Comparison of ENCODE assay signal across 12 mouse cellular contexts in the genomic region with DNA sequence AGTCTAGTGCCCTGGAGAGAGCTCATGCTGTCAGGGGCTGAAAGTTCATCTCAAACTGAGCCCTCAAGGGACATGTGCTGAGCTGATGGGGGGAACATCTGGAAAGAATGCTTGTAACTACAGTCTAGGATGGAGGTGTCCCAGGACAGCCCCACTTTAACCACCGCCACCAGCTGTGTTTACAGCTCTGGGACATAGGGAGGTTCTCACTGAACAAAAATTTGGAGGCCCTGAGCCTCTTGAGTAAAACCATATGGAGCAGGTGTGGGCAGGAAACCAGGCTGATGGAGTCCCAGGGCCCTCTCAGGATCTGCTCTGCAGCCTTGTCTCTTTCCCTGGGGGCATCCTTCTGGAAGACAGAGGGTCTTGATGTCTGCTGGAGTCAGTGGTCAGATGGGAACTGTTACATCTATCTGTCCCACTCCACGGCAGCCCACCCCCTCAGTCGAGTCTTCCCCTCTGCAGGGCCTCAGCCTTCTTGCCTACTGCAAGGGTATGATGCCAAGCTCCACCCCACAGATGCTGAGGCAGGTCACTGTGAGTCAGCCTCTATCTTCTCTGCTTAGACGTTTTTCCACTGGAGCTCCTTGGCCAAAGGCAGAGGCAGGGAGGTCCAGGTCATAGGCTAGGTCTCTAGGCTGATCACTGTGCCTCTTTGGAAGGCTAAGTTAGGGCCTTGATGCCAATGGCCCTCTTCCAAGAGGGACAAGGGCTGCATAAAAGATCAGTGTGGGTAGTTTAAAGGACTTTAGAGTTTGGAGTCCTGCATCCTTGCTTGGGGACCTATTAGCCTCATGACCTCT. TPM values are rescaled to one million over a fixed set of nuclear protein-coding genes. Genes with fewer than 3 reads are reported as not detected.
DNase-seq lines count a peak whose midpoint lies in the region; ATAC-seq and TF ChIP-seq lines count a peak whose summit lies in the region.
"Had no signal": no experiment of that assay in that cellular context is flagged by ENCODE, and none has a peak within 500 bp of the region (broad histone marks: within the 10 kb centered on the region; RNA-seq: fewer than 3 reads in every experiment).

No protein-coding gene starts in this region.

- H3K4me3 ChIP-seq in limb, embryonic 14.5 days (replicated peaks; ENCODE audit: low read length) = no peak overlapping the region
- H3K4me3 ChIP-seq: heart, embryonic 15.5 days; midbrain, embryonic 13.5 days had no signal

- H3K4me1 ChIP-seq in limb, embryonic 14.5 days (ENCODE audit: control insufficient read depth, insufficient read depth, low read length) = peaks cover 21% of the 10 kb centered on the region

- ATAC-seq in limb, embryonic 14.5 days (ENCODE audit: low FRiP score, low read depth) = peak; percentile 87
- no peak for ATAC-seq in inflammation-experienced regulatory T-cells, adult 6 months
- ATAC-seq: midbrain, embryonic 13.5 days had no signal

- no peaks in the 10 kb centered on the region for H3K36me3 ChIP-seq in limb, embryonic 14.5 days (ENCODE audit: control insufficient read depth, insufficient read depth, low read length)
- H3K36me3 ChIP-seq: heart, embryonic 15.5 days; midbrain, embryonic 13.5 days had no signal

- H3K9me3 ChIP-seq in limb, embryonic 14.5 days (ENCODE audit: control insufficient read depth, low read length) = no peaks in the 10 kb centered on the region
- H3K9me3 ChIP-seq: heart, embryonic 15.5 days; midbrain, embryonic 13.5 days had no signal

- TF ChIP-seq POLR2A in limb, embryonic 14.5 days (IDR thresholded peaks at IDR 0.05; ENCODE audit: borderline replicate concordance, extremely low read depth, insufficient read depth, insufficient read length) = no peak

- intact Hi-C loops in gastrocnemius, postnatal 14 days (cut with DNase I; ENCODE audit: low total_unique reads) = no loop called here

- no peak overlapping the region for H3K27ac ChIP-seq in limb, embryonic 14.5 days (replicated peaks; ENCODE audit: low read depth, low read length)
- H3K27ac ChIP-seq: heart, embryonic 15.5 days; liver, embryonic 14.5 days; midbrain, embryonic 13.5 days had no signal

- no peak overlapping the region for H3K4me2 ChIP-seq in limb, embryonic 14.5 days (replicated peaks; ENCODE audit: low read depth, low read length, severe bottlenecking)
- H3K4me2 ChIP-seq: heart, embryonic 15.5 days; midbrain, embryonic 13.5 days had no signal

- no peaks in the 10 kb centered on the region for H3K27me3 ChIP-seq in limb, embryonic 14.5 days (ENCODE audit: control insufficient read depth, insufficient read depth, low read length)
- H3K27me3 ChIP-seq: midbrain, embryonic 13.5 days had no signal

- WGBS in limb, embryonic 14.5 days = 9% methylated on average over 4 of the region's 4 CpGs

- DNase-seq in cerebellum, adult 9-11 months = peak; percentile 52
- no peak for DNase-seq in cerebellum, postnatal 14 days
- DNase-seq in ovary, adult 18-20 months (ENCODE audit: low spot score) = peak; percentile 17
- no peak for DNase-seq in ovary, postnatal 36 days (ENCODE audit: low spot score)
- DNase-seq in gastrocnemius, postnatal 14 days = peak; percentile 44
- DNase-seq in limb, embryonic 14.5 days (ENCODE audit: low spot score) = peak; percentile 78
- no peak for DNase-seq in layer of hippocampus, adult 18-20 months (ENCODE audit: low spot score in 2 of 2)

- H3K9ac ChIP-seq in limb, embryonic 14.5 days (ENCODE audit: low read depth, low read length, severe bottlenecking) = no peak overlapping the region
- H3K9ac ChIP-seq: heart, embryonic 15.5 days; liver, embryonic 14.5 days; midbrain, embryonic 13.5 days had no signal

RNA-seq across cellular contexts. Expression of a gene that starts 26.8 kb away (rescaled TPM):
- total RNA-seq in gastrocnemius, postnatal 14 days (2021) = not detected
- polyA plus RNA-seq in limb, embryonic 14.5 days (2012; rRNA removed) = 0.11 and 0.24 TPM in 2 replicates
- 0.44 TPM in 1 of 2 replicates, not detected in the other for polyA plus RNA-seq in limb, embryonic 14.5 days (2014; fragmentation: Nextera tagmentation; extraction: Ambion mirVana)
- not detected for polyA plus RNA-seq in inflammation-experienced regulatory T-cells, adult 6 months (2017; shearing (Covaris generic))
- total RNA-seq in layer of hippocampus, adult 18-20 months (2021) = under 1 TPM; 0.91 to 0.94 TPM
- polyA plus RNA-seq: heart, embryonic 15.5 days; liver, embryonic 14.5 days; stomach, embryonic 16.5 days had no signal

RNA-seq across cellular contexts. Expression of a gene that starts 28.2 kb away (rescaled TPM):
- total RNA-seq in gastrocnemius, postnatal 14 days (2021) = under 1 TPM; 0.16 to 0.29 TPM
- polyA plus RNA-seq in limb, embryonic 14.5 days (2012; rRNA removed) = 22.0 and 33.8 TPM in 2 replicates
- 13.1 and 16.6 TPM in 2 replicates for polyA plus RNA-seq in limb, embryonic 14.5 days (2014; fragmentation: Nextera tagmentation; extraction: Ambion mirVana)
- 1 to 10 TPM in 2 of 3 experiments, not detected in 1; 4.0 to 5.3 TPM for polyA plus RNA-seq in inflammation-experienced regulatory T-cells, adult 6 months (2017; shearing (Covaris generic))
- 10 to 100 TPM; 18.2 to 18.4 TPM for total RNA-seq in layer of hippocampus, adult 18-20 months (2021)

Comparison
In these comparisons a context has a peak if more than half of its experiments do, and no peak if none do; other contexts are left out.
1. DNase-seq: peak in cerebellum, adult 9-11 months (single experiment), ovary, adult 18-20 months (single experiment), gastrocnemius, postnatal 14 days (single experiment) and limb, embryonic 14.5 days (single experiment); none in cerebellum, postnatal 14 days (0 of 2), ovary, postnatal 36 days (single experiment) and layer of hippocampus, adult 18-20 months (0 of 2).
2. RNA of a gene that starts 28.2 kb away (total RNA-seq): 18.2 to 18.4 TPM in layer of hippocampus, adult 18-20 months; 0.16 to 0.29 TPM in gastrocnemius, postnatal 14 days; every median in the first group is over 10 times any median in the second.